Mouse (Mus musculus): ENCODE results near the gene Ndufb2.

The Ndufb2 gene

GRCm38 (mm10) chr6:39592401-39593214 is at the start of gene Ndufb2:
Gene Ndufb2 (plus strand): TSS chr6:39592574.
- DNase-seq (ENCODE audit: low spot score) = peak; percentile 87

GRCm38 (mm10) chr6:39542631-39543597 is 49.5 kb upstream of the Ndufb2 start:
- peak; percentile 89 for DNase-seq (ENCODE audit: low spot score)

DNA sequence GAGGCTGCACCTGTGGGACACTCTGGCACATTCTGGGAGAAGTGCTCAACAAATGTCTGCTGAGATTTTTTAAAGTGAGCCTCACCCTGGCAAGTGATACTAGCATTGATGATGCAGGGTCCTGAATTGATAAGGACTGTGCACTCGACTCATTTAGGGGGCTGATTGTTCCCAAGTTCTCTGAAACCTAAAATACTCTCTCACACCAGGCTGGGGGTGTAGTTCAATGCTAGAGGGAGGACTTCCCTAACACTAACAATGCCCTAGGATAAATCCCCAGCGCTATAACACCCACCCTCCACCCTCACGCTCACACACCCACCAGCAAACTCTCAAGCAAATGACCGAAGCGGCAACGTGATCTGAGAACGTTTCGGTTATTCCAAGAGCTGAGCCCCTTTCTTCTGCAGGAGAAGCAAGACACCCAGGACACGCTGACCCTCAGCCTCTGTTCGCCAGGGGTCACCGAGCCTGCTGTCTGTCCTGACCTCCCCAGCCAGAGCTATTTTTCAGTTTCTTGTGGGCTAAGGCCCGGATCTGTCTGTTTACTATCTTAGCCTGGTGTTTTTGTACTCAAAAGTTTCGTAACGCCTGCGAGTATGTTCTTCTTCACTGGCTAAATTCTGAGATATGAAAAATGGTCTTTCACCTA is 48.5 kb upstream of the Ndufb2 start:
- DNase-seq (ENCODE audit: low spot score) = no peak

DNA sequence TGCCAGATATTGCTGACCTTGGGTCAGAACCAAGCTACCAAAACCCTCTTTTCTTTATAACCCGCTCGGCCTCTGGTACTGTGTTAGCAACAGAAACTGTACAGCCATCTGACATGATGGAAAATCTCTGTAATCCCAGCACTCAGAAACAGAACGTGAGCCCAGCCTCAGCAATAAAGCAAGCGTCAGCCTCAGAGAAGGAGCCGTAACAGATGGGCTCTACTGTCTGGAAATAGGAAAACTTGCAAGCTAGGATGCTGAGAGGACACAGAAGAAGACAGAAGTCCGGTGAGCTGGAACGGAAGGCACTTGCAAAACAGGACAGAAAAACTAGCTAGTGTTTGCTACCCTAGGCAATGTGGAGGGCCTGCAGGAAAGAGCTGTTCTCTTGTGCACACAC is 46.9 kb upstream of the Ndufb2 start:
- DNase-seq (ENCODE audit: low spot score) = no peak

DNA sequence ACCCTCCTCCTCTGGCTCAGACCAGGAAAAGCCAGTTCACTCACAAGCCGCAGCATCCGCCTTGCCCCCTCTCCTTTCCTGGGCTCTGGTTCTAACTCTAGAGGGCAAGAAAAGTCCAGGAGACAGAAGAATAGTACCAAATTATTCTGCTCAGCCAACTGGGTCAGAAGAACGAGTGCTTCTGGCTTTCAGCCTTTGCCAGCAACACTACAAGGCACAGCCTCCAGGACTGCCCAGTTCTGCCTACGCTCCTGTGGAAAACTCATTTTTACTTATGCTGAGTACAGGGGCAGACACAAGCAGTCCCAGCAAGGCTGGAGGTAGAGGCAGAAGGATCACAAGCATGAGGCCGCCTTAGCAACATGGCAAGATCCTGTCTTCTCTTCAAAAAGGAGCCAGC is 44.3 kb upstream of the Ndufb2 start:
- DNase-seq (ENCODE audit: low spot score) = no peak

GRCm38 (mm10) chr6:39551981-39552636 is 40.3 kb upstream of the Ndufb2 start:
- peak; percentile 50 for DNase-seq (ENCODE audit: low spot score)

- DNase-seq (ENCODE audit: low spot score) = no peak
These were observed 37.3 kb upstream of the Ndufb2 start for GRCm38 (mm10) chr6:39554888-39555647.

- no peak for DNase-seq (ENCODE audit: low spot score)
These were observed 36.8 kb upstream of the Ndufb2 start for GRCm38 (mm10) chr6:39555648-39555945.

DNA sequence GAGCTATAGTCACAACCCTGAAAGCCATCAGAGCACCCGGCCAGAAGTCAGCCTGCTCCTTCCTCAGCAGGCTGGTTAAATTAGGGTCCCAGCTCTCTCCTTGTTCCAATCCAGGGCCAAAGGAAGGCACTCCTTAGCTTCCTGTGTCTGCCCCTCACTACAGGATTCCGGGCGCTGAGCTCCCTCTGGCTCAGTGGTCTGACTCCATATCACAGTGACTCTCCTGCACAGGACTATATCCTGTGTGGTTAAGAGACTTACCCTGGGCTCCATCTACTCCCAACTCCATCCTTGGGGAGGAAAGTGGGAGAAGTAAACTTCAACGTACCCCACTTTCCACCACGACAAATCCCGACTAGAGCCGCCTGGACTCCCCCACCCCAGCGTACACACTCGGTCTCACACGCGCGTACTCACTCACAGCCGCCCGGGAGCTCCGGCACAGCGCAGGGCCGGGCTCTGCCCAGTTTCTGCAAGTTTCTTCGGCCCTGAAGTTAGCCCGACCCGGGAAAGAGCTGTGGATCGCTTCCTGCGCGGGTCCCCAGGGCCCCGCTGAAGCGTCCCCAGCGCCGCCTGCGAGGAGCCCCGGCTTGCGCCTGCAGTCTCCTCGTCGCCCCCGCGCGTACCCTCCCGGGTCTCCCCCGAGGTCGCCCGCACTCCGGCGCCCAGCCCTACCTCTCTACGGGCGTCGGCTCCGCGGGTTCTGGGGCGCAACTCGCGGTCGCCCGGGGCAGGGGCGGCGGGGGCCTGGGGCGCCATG is 35.3 kb upstream of the Ndufb2 start:
- DNase-seq (ENCODE audit: low spot score) = peak; percentile 50

DNA sequence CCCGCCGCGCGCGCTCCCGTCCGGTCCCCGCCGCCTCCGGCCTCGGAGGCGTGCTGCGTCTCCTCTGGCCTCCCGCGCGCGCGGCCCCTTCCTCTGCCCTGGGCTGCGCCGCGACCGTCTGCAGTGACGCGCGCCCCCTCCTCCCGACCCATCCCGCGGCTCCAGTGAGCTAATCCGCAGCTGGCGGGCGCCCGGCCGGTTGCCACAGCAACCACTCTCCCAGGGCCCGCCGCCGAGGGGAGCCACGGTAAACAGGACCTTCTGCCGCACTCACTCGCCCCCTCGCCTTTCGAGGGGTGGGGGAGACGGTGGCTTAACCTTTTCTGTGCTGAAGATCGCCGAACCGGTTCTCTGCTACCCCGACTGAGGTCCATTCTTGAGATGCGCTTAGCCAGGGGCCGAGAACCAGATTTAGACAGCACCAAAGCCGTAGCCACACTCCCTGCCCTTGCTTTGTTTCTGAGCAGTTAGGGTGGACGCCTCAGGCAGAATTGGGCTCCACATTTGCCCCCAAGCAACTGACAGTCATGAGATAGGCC is 34.6 kb upstream of the Ndufb2 start, which contains the start of gene Dennd2a:
TSS of gene Dennd2a (minus strand) at position 145 of the 539 bp plus-strand sequence.
- DNase-seq (ENCODE audit: low spot score) = peak; percentile 85

DNA sequence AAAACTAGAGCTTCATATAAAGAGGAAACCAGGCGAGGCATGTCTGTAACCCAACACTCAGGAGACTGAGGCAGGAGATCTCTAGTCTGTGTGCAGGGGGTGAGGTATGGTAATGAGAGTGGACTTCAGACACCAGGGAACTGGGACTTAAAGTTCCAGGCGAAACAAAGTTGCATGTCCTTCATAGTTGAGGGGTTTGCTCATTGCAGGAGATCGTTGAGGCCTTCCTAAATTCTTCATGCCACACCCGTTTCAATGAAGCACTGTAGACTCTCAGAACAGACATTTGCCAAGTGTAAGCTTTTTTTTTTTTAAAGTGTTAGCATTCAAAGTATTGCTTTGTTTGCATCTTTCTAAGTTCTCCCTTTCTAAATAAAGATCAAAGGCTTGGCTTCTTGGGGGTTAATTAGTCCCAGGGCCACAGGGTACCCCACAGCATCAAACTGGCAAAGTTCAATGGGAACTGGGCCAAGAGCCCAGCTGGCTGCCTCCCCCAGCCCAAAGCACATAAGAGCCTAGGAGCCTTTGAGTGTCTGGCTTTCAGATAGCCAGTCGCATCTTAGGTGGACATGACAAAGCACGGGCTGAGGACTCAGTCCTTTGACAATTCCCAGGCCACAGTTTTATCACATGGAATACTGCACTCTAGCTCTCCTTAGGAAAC is 33.0 kb upstream of the Ndufb2 start:
- peak; percentile 10 for DNase-seq (ENCODE audit: low spot score)

DNA sequence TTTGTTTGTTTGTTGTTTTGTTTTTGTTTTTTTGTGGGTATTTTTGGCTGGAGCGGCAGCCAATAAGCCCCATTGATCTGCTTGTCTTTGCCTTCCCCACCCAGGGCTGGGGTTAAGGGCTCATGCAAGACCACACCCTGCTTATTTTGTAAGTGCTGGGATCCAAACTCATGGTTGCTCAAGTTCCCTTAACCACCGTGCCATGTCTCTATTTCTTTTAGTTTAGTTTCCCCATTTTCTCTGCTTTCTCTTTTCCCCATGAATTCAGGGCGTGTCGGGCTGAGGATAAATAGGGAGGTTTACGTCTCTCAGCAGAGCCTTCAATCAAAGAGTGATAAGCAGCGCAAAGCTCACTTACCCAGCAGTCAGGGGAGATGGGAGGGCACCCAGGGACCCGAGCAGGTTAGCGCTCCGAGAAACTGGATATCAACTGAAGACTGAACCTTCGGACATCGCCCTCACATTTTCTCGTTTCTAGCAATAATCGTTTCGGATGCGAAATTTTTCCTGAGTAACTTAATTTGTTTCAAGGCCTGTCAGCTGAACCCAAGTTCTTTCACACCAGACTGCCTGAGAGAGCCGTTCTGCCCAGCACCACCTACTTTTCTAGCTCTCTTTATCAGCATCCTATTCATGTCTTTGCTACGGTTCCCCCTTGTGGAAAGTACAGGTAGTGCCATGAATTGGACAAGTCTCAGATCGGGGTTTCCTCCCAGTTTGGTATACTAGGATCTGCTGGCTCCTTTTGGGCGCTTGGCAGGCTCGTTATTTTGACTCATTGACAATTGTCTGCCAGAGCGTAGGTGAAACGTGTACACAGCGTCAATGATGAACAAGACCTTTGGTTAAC is 30.0 kb upstream of the Ndufb2 start:
- DNase-seq (ENCODE audit: low spot score) = peak; percentile 80

GRCm38 (mm10) chr6:39567528-39567927 is 24.8 kb upstream of the Ndufb2 start:
- peak; percentile 53 for DNase-seq (ENCODE audit: low spot score)

DNA sequence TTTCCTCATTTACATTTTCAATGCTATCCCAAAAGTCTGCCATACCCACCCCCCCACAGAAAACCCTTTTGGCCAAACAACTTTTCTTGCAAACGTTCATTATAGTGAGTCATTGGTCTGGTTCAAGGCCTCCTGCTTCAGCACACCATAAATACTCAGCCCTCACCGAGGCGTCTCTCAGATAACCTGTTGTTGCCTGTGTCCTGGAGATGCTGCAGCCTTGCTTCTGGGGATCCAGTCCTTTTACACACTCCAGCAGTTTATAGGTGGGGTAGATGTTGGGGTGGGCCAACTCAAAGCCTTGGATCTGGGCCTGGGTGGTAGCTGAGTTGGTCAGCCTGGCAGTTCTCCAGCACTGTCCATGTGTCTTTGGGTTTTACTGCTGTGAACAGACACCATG is 21.9 kb upstream of the Ndufb2 start:
- DNase-seq (ENCODE audit: low spot score) = no peak

DNA sequence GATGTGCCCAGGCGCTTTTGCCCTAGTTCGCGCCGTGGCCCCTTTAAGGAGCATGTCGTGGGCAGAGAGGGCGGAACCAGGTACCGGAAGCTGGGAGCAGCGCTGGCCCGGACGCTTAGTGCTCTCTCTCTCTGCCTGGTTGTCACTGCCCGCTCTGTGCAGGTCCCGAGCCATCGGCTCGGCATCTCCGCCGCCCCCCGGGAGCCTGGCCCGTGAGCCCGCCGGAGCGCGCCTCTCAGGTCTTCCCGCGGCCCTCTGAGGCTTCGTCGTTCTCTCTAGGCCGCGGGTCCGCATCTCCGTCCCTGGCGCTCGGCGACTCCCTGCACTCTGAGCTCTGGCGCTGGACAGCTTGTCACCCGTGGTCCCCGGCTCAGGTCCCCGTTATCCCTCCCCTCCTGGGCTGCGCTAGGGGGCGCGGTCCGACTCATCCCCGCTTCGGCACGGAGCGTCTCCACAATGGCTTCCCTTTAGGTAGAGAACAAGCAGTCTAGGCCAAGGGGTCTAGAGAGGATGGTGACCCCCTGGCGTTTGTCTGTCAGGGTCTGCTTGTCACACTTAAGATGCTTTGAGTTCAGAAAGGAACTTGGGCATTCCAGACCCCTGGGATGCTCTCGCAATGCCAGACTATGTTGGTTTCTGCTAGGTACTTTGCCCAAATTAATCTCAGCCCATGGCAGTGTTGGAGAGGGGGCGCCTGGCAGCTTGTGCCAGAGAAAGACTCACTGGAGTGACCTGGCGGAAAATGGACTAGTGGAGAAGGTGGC is 18.4 kb upstream of the Ndufb2 start, which contains the start of gene Adck2:
TSS of gene Adck2 (plus strand) at position 83 of the 764 bp plus-strand sequence.
- DNase-seq (ENCODE audit: low spot score) = peak; percentile 78

DNA sequence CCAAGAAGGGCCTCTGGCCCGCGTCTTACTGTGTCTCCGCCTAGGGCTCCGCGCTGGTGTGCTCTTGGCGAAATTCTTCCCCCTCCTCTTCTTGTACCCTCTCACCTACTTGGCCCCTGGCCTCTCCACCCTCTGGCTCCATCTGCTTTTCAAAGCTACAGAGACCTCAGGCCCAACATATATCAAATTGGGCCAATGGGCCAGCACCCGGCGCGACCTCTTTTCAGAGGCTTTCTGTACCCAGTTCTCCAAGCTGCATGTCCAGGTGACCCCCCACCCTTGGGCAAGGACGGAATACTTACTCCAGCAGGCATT is 17.9 kb upstream of the Ndufb2 start:
- DNase-seq (ENCODE audit: low spot score) = peak; percentile 47

GRCm38 (mm10) chr6:39574951-39575350 is 17.4 kb upstream of the Ndufb2 start:
- DNase-seq (ENCODE audit: low spot score) = no peak

DNA sequence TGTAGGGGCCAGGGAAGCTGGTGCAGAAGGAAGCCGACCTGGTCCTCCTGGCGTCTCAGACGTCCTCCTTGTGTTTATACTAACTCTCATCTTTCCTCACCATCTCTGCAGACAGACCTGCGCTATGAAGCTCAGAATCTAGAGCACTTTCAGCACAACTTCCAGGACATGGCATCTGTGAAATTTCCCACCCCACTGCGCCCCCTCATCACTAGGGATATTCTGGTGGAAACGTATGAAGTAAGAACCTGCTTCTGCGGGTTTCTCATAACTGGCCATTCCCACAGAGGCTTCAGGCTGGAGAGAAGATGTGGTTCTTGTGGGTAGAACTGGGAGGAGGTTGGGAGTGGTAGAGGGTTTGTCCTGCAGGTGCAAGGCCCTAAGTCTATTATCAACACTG is 12.8 kb upstream of the Ndufb2 start:
- DNase-seq (ENCODE audit: low spot score) = no peak
